Mouse (Mus musculus): ENCODE results near the gene Tysnd1.

DNA sequence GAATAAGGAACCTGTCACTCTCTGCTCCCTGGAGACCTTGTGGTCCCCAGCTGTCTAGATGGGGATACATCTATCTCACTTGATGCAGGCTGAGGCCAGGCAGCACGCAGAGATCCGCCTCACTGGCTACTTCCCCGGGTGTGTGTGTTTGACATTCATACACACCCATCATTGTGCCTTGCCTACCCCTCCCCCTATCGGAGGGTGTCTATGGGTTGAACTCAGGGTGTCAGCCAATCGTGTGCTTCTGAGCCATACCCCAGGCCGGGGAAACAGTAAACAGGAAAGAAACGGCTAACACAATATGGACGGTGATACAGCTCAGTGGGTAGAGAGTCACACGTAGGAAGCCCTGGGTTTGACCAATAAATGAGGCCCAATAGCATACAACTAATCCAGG, 54.7 kb downstream of the Tysnd1 start:
- TF ChIP-seq CTCF (IDR thresholded peaks at IDR 0.05; ENCODE audit: low read depth) (no peak), EP300 (IDR thresholded peaks at IDR 0.05; ENCODE audit: low read depth) (no peak)

Measured in liver, embryonic 14.5 days (tissue).